Mouse (Mus musculus) spleen, postnatal 36 days (tissue): ENCODE data around the gene Tmem53.

Experiments
- DNase-seq, 2 experiments: peaks; one replicate each; pipeline ENCODE4 v3.0.0; 2022; ENCODE audit warnings: low spot score in 2 of 2, mixed read lengths in 1 of 2

Gene Tmem53

GRCm38 (mm10) chr4:117251801-117252316 lies at the start of gene Tmem53, which contains the start of gene Armh1:
TSS of gene Tmem53 (plus strand) at chr4:117251951.
TSS of gene Armh1 (minus strand) at chr4:117252125.
- DNase-seq, result peak; percentile 86 to 90

DNA sequence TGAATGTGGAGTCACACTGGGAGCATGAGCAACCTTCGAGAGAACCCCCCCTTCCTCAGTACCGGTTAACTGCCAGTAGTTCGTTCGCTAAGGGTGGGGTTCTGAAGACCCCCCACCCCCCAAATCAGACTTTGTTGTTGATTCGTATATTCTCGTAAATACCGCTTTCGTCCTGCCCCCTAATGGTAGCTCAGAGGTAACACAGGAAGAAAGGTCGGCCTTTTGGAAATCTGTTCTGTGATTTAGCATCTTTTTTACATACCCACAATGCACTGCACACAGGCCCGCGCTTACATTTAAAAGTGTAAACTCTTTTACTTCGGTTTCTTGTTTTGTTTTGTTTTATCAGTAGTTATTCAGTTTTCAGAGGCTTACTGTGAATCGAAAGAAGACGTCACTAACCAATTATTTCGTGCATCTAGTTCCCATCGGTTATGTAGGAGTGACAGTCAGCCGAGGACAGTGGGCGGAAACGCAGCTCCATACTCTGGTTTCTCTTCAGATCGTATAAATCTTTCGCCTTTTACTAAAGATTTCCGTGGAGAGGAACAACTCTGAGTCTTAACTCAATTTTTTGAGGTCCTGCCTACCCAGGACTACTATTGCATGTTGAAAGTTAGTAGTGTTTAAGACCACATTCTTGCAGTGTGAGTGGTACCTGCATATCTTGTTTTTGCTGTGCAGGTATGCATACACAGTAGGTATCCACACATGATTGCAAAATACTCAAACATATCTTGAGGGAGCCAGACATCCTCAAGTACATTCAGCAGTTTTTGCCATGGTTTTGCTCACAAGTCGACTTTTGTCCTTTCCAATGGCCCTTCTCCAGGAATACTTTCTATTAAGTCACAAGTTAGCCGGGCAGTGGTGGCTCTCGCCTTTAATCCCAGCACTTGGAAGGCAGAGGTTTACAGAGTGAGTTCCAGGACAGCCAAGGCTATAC lies 49.4 kb upstream of the Tmem53 start:
- peak; percentile 55 to 67 for DNase-seq

DNA sequence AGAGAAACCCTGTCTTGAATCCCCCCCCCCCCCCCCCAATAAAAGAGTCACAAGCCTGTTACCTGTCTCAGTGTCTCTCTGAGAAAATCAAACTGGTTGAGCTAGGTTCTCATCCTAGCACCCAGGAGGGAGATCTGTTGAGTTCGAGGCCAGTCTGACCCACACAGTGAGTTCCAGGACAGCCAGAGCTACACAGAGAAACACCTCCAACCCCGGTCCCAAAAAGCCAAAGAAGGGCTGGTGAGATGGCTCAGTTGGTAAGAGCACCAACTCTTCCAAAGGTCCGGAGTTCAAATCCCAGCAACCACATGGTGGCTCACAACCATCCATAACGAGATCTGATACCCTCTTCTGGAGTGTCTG lies 48.8 kb upstream of the Tmem53 start:
- DNase-seq, result no peak

DNA sequence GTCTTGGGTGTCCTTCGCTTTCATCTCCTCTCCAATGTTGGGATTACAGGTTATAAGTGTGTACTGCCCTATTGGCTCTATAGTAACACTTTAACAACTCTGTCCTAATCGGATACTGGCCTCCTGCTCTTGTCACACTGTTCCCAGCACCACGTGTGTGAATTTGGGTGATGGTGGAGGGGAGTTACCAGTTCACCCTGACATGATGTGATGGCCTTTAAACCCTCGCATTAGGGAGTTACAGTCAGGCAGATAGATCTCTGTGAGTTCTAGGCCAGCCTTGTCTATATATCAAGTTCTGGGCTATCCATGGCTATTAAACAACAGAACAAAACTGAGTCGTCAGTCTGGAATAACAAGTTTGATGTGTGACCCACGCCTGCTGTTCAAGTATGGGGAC lies 42.2 kb upstream of the Tmem53 start:
- DNase-seq, result no peak

DNA sequence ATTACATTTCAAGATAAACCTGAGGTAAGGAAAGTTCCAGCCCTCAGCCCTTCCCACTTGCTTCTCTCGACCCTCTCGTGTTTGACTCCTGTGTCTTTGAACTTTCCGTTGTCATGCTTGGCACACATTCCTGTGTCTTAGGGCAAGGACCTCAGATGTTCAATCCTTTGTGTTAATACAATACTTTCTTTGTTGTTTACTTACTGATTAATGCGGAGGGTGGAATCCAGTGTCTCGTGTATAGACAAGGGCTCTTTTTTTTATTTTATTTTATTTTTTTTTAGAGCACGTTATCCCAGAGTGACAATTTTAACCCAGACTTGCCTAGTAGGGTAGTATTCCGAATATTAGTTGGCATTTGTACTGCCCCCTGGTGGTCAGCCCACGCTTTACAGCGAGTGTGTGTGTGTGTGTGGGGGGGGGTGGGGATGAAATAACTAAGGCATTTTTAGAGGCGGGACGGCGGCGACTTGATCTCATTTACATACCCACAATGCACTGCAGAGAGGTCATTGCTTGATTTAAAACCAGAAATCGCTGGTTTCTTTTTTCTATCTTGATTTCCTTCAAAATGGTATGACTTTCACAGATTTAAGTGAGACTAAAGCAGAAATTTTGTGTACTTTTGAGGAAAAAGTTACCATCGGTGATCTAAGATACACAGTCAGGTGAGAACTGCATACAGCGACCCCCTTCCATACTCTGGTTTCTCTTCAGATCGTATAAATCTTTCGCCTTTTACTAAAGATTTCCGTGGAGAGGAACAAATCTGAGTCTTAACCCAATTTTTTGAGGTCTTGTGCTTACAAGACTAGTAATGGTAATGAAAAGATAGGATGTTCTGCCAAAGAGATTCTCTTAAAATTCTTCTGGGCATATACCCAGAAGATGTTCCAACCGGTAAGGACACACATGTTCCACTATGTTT lies 41.3 kb upstream of the Tmem53 start:
- peak; percentile 71 to 88 for DNase-seq

DNA sequence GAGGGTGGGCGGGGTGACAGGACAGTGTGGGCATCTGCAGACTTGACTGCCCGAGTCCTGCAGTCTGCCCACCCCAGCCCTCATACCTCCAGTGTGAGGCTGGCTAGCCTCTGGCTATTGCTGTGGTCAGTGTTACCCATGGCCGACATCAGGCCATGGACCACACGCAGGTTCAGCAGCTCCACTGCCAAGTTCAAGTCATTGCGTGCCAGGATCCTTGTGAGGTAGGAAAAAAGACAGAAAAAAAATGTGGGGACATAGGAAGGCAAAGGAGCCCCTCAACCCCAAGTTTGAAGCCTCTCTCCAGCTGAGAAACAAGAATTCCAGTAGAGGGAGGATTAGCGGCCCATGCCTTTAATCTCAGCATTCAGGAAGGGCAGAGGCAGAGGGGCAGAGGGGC lies 37.5 kb upstream of the Tmem53 start:
- no peak for DNase-seq

GRCm38 (mm10) chr4:117217029-117217428 lies 34.7 kb upstream of the Tmem53 start:
- DNase-seq, result no peak

DNA sequence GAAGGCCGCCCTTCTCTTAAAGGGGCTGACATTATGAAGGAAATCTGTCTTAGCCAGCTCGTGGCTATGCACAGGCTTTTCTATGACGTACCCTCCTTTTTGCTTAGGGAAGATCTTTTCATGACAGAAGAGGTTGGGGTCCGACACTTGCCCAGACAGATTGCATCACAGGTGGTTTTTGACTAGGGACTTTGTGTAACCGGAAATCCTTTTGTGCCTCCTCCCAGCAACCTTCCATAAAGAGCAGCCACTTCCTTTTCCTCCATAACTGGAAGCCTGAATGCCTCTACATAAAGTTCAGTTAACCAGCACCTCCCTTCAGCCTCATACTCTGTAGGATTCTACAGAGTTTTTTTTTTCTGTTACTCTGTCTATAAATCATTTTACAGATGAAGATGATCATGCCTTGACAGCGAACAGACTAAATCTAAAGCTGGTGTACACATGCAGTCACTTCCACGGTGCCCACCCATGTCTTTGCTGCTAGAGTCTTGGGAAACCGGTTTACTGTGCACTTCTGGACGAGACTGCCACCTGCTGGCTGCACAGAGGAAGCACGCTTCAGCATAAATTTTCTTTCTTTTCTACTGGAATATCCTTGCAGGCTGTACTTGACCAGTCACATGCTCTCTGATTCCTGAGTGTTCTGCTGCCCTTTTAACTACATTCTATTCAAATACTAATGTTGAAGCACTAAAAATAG lies 33.1 kb upstream of the Tmem53 start:
- peak in 1 of 2 experiments; percentile 30 for DNase-seq

- peak; percentile 8 to 17 for DNase-seq
Observed at GRCm38 (mm10) chr4:117220741-117221515, 30.8 kb upstream of the Tmem53 start.

- DNase-seq, result no peak
Observed at GRCm38 (mm10) chr4:117221836-117222235, 29.9 kb upstream of the Tmem53 start.

DNA sequence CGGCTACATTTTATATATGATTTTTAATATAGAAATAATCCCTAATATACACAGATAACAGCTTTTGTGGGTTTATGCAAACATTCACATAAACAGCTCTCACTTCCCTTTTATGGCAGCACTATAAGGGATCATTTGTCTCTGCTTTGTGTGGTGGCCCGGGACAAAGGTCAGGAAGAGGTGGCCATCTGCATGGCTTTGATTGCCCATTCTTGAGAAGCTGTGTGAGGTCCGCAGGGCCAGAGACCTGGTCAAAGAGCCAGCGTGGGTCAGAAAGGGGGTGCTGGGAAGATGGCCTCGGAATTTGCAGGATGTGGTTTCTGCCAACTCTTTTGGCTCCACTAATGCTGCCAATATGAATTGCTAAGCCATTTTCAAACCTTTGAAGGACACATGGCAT lies 28.8 kb upstream of the Tmem53 start:
- DNase-seq, result no peak

GRCm38 (mm10) chr4:117224122-117224521 lies 27.6 kb upstream of the Tmem53 start:
- no peak for DNase-seq

GRCm38 (mm10) chr4:117225250-117225649 lies 26.5 kb upstream of the Tmem53 start:
- DNase-seq, result no peak

- no peak for DNase-seq
Observed at GRCm38 (mm10) chr4:117229590-117229989, 22.2 kb upstream of the Tmem53 start.

DNA sequence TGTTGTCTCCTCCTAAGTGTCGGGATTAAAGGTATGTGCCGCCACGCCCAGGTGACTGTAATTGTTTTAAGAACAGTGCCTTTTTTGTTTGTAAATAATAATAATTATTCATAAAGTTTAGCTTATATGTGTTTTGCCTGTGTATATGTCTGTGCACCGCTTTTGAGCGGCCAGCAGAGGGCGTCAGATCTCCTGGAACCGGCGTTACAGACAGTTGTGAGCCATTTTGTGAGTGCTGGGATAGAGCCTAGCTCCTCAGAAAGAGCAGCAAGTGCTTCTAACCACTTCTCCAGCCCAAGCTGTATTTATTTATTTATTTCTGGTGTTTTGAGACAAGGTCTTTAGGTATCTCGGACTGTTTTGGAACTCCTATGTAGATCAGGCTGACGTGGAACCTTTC lies 21.4 kb upstream of the Tmem53 start:
- no peak for DNase-seq

GRCm38 (mm10) chr4:117231208-117231607 lies 20.5 kb upstream of the Tmem53 start:
- no peak for DNase-seq

- no peak for DNase-seq
Observed at GRCm38 (mm10) chr4:117234166-117234741, 17.5 kb upstream of the Tmem53 start.

- DNase-seq, result no peak
Observed at GRCm38 (mm10) chr4:117235822-117236221, 15.9 kb upstream of the Tmem53 start.

- no peak for DNase-seq
Observed at GRCm38 (mm10) chr4:117239153-117239552, 12.6 kb upstream of the Tmem53 start.

DNA sequence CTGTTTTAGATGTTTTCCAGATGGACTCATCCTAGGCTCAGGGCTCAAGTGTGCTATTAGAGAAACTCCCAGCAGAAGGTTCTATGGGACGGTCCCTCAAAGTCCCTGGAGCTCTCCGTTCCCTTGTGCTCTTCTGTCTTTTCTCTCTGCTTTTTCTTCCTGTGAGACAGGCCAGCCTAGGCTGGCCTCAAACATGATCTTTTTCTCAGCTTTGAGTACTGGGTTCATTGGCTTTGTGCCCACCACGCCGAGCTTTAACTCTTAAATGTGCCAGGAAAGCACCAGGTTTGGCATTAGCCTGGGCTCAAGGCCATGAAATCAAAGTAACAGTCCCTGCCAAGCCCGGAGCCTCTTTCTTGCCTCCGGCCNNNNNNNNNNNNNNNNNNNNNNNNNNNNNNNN lies 10.9 kb upstream of the Tmem53 start:
- DNase-seq, result no peak
